Mouse (Mus musculus): ENCODE data around the gene Csnk1e.

DNA sequence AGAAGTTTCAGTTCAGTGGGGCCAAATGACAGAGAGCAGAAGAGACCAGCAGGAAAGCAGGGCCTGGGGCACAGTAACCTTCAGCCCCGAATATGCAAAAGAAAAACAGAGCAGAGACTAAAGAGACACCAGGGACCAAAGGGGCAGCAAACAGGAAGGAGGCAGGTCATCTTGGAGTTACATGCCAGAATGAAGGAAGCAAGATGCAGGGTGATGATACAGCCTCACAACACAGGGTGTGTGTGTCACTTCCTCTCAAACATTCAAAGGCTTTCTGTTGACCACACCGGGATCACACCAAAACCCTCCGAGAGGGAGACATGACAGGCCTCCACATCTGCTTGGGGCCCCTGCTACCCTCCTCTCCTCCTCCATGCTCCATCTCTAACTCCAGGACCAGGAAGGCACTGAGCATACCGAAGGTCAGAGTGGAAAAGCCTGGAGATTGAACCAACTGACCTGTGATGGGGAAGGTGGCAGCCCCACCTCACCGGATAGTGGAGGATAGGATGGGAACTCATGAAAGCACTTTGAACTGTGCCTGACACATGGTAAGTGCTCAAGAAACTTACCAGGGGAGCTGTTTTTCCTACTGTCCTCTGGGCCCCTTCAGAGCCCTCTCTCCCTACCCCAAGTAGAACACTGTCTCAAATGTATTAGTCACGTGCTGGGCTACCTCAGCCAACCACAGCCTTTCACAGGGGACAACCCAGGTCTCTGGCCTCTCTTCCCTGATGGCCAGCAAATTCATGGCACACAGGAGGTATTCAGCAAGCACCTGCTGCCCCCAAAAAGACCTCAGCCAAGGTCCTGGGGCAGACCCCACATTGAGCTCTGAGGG is 55.0 kb downstream of the Csnk1e start:
- TF ChIP-seq GATA1 (IDR thresholded peaks at IDR 0.05; ENCODE audit: low read length), result no peak
- no peak for TF ChIP-seq TAL1 (IDR thresholded peaks at IDR 0.05; ENCODE audit: low read length)

Measured in erythroblast, embryonic 14.5 days (primary cell).